ENCODE assay signal across 21 mouse cellular contexts in the genomic region with DNA sequence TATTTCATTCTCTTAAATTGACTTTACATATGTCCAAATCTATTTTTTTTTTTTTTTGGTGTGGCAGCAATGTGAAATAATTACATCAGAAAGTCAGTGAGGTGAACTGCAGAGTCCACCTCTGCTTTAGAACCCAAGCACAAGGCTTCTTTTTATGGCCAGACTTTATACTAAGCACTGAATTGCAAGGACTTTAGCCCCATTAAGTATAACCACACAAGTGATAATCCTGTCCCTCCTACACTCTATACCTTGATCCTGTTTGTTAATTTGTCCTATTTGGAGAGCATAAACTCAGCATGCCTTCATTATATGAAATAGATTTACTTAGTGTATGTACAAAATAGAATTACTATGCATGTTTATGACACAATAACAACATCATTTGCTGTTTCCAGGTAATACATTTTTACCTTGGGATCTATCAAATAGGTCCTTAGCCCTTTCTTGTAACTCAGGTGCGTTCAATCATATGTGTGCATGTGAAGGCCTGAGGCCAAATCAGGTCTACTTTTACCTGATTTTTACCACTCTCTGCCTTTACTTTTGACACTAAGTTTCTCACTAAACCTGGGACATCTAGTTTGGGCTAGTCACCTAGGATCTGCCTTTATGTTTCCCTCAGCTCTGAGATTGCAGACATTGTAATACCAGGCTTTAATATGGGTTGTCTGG. TPM values are rescaled to one million over a fixed set of nuclear protein-coding genes. Genes with fewer than 3 reads are reported as not detected.
"Had no signal": no experiment of that assay in that cellular context is flagged by ENCODE, and none has a peak within 500 bp of the region (broad histone marks: within the 10 kb centered on the region; RNA-seq: fewer than 3 reads in every experiment).

No protein-coding gene starts in this region.

- H3K4me2 ChIP-seq: lung, embryonic 14.5 days; midbrain, embryonic 12.5 days; neural tube, embryonic 13.5 days; neural tube, embryonic 15.5 days; stomach, embryonic 15.5 days had no signal

- ATAC-seq: midbrain, embryonic 16.5 days had no signal

- DNase-seq: lung, adult 18-20 months; lung, embryonic 14.5 days; lung, postnatal 10 days; lung, postnatal 4 days; midbrain, embryonic 14.5 days; retina, postnatal 1 day; right cerebral cortex, adult 18-20 months; right cerebral cortex, postnatal 25 days; right cerebral cortex, postnatal 4 days; thymus, adult 2 months; thymus, postnatal 25 days; thymus, postnatal 4 days had no signal

- H3K9me3 ChIP-seq: midbrain, embryonic 10.5 days; midbrain, embryonic 12.5 days; neural tube, embryonic 13.5 days; neural tube, embryonic 15.5 days; stomach, embryonic 15.5 days had no signal

- H3K27me3 ChIP-seq: midbrain, embryonic 12.5 days; neural tube, embryonic 13.5 days; neural tube, embryonic 15.5 days; stomach, embryonic 15.5 days had no signal

- H3K4me3 ChIP-seq: midbrain, embryonic 10.5 days; midbrain, embryonic 12.5 days; myocyte; neural tube, embryonic 13.5 days; neural tube, embryonic 15.5 days; stomach, embryonic 15.5 days had no signal

- H3K4me1 ChIP-seq: midbrain, embryonic 10.5 days; midbrain, embryonic 12.5 days; neural tube, embryonic 13.5 days; neural tube, embryonic 15.5 days; stomach, embryonic 15.5 days had no signal

- H3K36me3 ChIP-seq: midbrain, embryonic 10.5 days; midbrain, embryonic 12.5 days; neural tube, embryonic 13.5 days; neural tube, embryonic 15.5 days; stomach, embryonic 15.5 days had no signal

- H3K27ac ChIP-seq: midbrain, embryonic 10.5 days; midbrain, embryonic 12.5 days; neural tube, embryonic 13.5 days; neural tube, embryonic 15.5 days; stomach, embryonic 15.5 days had no signal

- H3K9ac ChIP-seq: lung, embryonic 14.5 days; midbrain, embryonic 12.5 days; neural tube, embryonic 13.5 days; neural tube, embryonic 15.5 days; stomach, embryonic 15.5 days had no signal

RNA-seq across cellular contexts. Expression of a gene that starts 9.5 kb away (rescaled TPM):
- total RNA-seq: megakaryocyte, adult 5-6 weeks; megakaryocyte-erythroid progenitor cell, adult 5-6 weeks had no signal
